Mouse (Mus musculus) layer of hippocampus, adult 8-10 months (tissue): ENCODE measurements at regions not wholly inside any gene's neighbourhood (a gene's known extent, or its start where the extent isn't known, plus 50 kb on each side); places are given as distances from the start of the nearest gene placed in this dataset.
A peak's percentile ranks its signal among the peaks of the same experiment; 100 is the strongest.

Source experiments
- DNase-seq, 2 experiments: peaks; one replicate each; pipeline ENCODE4 v3.0.0; 2022; ENCODE audit warnings: low spot score in 2 of 2

- no peak for DNase-seq
Measured at GRCm38 (mm10) chr8:15487579-15487978, 441.7 kb upstream of the BB014433 start.

GRCm38 (mm10) chr8:15470561-15470960 lies 424.7 kb upstream of the BB014433 start:
- DNase-seq, result no peak

- no peak for DNase-seq
Measured at GRCm38 (mm10) chr8:15468540-15469476, 422.9 kb upstream of the BB014433 start.

- no peak for DNase-seq
Measured at GRCm38 (mm10) chr8:15438546-15438945, 392.7 kb upstream of the BB014433 start.

- no peak for DNase-seq
Measured at GRCm38 (mm10) chr8:15394722-15395115, 348.8 kb upstream of the BB014433 start.

- DNase-seq, result no peak
Measured at GRCm38 (mm10) chr8:15393936-15394721, 348.3 kb upstream of the BB014433 start.

- DNase-seq, result peak; percentile 3 to 26
Measured at GRCm38 (mm10) chr8:15392056-15392455, 346.2 kb upstream of the BB014433 start.

GRCm38 (mm10) chr8:15388791-15389190 lies 342.9 kb upstream of the BB014433 start:
- DNase-seq, result no peak

- DNase-seq, result no peak
Measured at GRCm38 (mm10) chr8:15367063-15367462, 321.2 kb upstream of the BB014433 start.

- no peak for DNase-seq
Measured at GRCm38 (mm10) chr8:15364546-15364945, 318.7 kb upstream of the BB014433 start.

- peak in 1 of 2 experiments; percentile 13 for DNase-seq
Measured at GRCm38 (mm10) chr8:15344151-15344550, 298.3 kb upstream of the BB014433 start.

GRCm38 (mm10) chr8:15343616-15344015 lies 297.7 kb upstream of the BB014433 start:
- DNase-seq, result no peak

GRCm38 (mm10) chr8:15334532-15334931 lies 288.7 kb upstream of the BB014433 start:
- no peak for DNase-seq

GRCm38 (mm10) chr8:15327312-15327711 lies 281.4 kb upstream of the BB014433 start:
- no peak for DNase-seq

GRCm38 (mm10) chr8:15323421-15323820 lies 277.5 kb upstream of the BB014433 start:
- peak in 1 of 2 experiments; percentile 7 for DNase-seq

GRCm38 (mm10) chr8:15318082-15318816 lies 272.4 kb upstream of the BB014433 start:
- no peak for DNase-seq

- DNase-seq, result no peak
Measured at GRCm38 (mm10) chr8:15313481-15313880, 267.6 kb upstream of the BB014433 start.

- no peak for DNase-seq
Measured at GRCm38 (mm10) chr8:15311509-15311908, 265.6 kb upstream of the BB014433 start.

- no peak for DNase-seq
Measured at GRCm38 (mm10) chr8:15311045-15311444, 265.2 kb upstream of the BB014433 start.

- DNase-seq, result no peak
Measured at GRCm38 (mm10) chr8:15304143-15304677, 258.3 kb upstream of the BB014433 start.

- DNase-seq, result no peak
Measured at GRCm38 (mm10) chr8:15273775-15274174, 227.9 kb upstream of the BB014433 start.
